Mouse (Mus musculus) embryonic stem cell, embryonic (primary cell): ENCODE measurements at regions not wholly inside any gene's neighbourhood (a gene's known extent, or its start where the extent isn't known, plus 50 kb on each side); places are given as distances from the start of the nearest gene placed in this dataset.

Source experiments
- CTCF ChIA-PET, 4 experiments: fragments of 300-600 bp in 2 of 4; fragments of 350-600 bp in 2 of 4; sonication (Branson Sonifier 250); formaldehyde crosslinking; loops; one replicate each; lab custom pipeline; 2022; ENCODE audit warnings: inconsistent platforms in 2 of 4; lab: Charles Lee
- POLR2A ChIA-PET, 4 experiments: fragments of 300-600 bp in 2 of 4; fragments of 350-600 bp in 2 of 4; sonication (Branson Sonifier 250); formaldehyde crosslinking; loops; one replicate each; lab custom pipeline; 2022; ENCODE audit warnings: antibody characterized with exemption in 4 of 4, inconsistent platforms in 1 of 4; lab: Charles Lee

DNA sequence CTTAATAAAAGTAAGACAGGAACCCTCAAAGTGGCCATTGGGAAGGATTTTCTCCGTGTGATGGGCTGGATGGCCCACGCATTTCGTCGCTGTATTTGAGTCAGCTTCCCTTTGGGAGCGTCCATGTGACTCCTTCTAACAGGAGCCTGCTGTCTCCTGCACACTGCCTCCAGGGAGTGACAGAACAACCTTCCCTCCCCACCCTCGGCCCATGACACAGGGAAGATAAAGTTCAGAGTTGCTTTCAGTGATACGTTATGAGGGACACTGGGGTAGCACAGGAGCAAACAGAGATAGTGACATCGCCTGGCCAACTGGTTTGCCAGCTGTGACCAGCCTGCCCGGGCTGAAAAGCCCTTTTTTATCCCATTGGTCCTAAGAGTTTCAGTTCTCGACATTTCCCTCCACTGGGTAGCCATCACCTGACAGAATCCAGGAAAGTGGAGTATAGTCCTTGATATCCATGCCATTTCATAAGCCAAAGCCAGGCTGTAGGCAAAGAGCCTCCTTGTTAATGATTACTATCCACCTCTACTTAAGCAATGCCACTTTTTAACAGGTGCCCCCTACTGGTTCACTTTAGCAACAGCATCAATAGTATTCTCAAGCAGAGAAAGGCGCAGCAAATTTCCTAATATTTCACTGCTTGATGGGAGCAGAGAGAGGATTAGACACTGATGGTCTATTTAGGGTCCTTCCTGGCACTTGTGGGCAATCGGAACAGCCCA, 180.5 kb downstream of the Trim29 start:
- POLR2A ChIA-PET: no interaction called here
- CTCF ChIA-PET: interaction anchor here in 1 of 4 experiments (1.1 kb wide), 1 partner anchor 9 kb away, joined by 3 read pairs; no protein-coding TSS in a partner anchor

DNA sequence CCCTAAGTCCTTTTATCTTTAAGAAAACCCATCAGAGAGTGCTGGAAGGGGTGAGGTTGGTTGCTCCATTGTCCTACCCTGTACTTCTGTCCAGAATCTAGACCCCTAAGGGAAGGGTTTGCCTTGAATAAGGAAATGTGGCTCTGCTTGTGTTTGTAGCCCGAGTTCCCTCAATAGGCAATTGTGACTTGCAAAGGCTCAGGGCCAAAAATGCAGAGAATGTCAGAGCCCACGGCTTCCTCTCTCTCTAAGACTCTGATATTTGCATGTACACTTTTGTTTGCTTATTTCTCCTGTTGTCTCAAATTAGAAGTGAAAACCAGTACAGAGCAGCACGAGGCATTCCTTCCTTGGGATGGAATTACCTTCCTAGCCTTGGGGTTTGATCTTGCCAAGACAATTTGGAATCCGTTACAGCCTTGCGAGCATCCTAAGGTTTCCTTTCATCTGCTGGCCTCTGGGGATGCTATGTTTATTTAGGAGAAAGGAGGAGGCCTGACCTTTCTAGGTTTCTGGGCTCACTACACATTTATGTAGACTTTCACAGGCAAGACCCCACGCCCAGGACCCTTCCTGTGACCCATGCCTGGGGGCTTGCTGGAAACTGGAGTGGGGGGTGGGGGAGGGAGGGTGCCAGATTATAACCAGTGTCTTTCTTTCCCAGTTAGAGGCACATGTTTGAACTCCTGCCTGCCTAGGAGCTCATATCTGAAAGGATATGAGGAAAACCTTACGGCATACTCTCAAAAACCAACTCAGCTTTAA, 181.8 kb downstream of the Trim29 start:
- POLR2A ChIA-PET: interaction anchor here in 1 of 4 experiments (0.6 kb wide), 1 partner anchor 43 kb away, joined by 7 read pairs; no protein-coding TSS in a partner anchor
- CTCF ChIA-PET: interaction anchor here in 2 of 4 experiments (0.5 to 0.6 kb wide), 2 partner anchors 375 to 738 kb away, joined by 3 read pairs; no protein-coding TSS in a partner anchor

DNA sequence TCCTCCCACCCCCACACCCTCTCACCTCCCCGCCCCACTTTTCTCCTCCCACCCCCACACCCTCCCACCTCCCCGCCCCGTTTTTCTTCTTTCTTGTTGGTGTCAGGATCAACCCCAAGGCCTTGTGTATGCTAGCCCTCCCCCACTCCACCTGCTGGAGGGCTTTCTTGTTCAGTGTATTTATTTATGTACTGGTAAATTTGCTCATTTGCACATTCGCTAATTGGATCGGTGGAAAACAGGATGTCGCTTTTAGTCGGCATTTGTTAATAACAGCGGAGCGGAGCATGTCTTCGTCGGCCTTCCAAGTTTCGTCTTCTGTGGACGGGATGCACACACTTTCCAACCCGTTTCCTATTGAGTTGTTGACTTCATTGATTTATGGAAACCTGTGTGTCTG, 187.9 kb downstream of the Trim29 start:
- POLR2A ChIA-PET: no interaction called here
- CTCF ChIA-PET: no interaction called here

DNA sequence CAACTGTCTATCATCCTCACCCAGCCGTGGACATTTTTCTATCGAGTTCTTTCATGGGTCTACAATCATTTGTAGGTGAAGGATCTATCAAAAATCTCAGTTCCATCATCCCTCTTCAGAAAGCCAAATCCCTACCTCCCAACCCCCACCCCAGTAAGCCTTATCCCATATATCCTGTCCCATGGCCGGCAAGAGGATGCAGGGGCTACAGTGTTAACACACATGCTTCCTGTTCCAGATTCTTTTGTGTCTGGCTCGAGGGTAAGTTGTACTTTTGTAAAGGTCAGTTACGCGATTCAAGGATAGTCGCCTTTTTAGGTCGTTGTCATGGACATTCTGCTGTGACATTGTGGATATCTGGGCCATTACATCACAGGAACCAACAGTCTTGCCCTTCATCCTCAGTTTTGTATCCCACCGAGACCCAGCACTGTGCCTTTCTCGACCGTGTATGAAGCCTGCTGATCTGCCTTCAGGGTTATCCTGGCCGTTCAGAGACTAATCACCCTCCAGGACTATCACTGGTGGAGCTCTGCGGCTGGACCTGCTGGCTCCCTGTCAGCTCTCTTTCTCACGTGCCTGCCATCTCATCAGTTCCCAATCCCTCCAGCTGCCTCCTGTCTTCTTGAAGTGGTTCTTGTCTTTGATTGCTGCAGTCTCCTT, 193.8 kb downstream of the Trim29 start:
- POLR2A ChIA-PET: no interaction called here
- CTCF ChIA-PET: no interaction called here

DNA sequence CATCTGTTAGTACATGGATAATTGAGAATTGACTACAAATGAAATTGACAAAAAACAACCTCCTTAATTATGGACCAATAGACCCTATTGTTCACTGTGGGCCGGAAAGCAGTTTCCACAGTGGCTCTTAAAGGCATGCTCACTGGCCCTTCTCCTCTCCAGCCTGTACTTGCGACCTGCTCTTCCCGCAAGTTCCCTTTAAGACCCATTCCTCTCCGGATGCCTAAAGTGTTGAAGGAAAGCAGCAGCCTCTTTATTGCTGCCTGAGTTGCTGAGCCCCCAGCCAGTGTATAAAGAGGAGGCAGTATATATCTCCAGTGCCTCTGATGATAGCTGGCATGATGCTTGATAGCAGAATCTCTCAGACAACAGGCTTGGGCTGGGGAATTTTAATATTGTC, 195.2 kb downstream of the Trim29 start:
- ChIA-PET POLR2A (no interaction called here), CTCF (no interaction called here)

DNA sequence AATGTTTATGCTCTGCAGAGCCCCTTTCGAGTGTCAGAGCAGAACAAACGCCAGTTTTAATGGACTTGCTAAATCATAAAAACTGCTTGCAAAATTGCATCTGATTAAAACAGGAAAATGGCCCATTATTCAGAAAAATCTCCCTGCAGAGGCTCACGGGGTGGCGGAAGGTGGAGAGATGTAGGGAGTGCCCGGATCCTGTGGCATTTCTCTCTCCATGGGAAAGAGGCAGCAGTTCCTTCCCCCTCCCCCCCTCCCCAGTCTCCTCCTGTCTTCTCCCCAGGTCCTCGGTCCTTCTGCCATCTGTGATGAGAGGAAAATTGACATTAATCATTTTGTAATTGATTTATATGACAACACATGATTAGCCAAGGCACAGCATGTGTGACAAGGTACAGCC, 195.6 kb downstream of the Trim29 start:
- CTCF ChIA-PET: no interaction called here
- POLR2A ChIA-PET: no interaction called here

DNA sequence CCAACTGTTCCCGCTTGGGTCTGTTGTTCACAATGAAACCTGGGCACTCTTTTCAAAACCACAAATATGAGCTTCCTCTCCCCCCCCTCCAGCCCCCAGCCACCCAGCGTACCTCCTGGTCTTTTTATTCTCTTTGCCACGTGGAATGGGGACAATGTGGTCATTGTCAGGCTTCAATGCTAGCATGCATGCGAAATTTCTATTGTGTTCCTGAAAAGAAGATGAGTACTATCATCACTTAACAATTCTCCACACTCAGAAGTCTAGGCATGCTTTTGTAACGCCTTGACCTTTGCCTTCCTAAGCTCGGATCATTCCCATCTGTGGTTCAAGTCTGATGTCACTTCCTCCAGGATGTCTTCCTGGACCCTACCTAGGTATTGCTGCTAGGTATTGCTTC, 202.2 kb downstream of the Trim29 start:
- CTCF ChIA-PET: no interaction called here

DNA sequence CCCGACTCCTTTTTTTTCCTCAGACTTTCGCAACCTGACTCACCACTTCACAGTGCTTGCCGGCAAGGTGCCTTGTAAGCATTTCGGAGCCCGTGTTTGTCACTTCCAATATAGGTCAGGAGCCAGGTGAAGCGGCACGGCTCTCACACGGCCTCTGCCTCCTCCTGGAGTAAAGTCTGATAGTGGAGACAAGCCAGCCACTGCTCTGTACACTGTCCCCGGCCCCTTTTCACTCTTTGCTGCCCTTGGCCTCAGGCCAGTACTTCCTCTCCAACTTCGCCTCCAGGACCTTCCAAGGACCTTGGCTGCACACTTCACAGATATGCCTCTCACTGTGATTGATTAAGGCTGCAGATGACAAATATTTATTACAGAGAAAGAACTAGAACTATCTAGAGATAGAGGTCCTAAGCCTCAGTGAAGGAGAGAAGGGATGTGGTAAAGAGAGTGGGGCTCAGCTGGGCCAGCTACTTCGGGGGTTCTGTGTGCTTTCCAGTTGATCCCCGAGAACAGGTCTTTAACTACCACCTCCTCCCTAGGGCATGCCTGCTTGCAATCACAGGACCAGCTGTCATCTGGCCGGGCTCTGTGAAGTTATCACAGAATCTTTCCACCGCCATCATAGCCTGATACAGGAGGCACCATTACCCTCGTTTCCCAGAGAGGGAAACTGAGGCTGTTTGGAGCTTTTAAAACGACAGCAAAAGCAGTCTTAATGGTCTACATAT, 204.2 kb downstream of the Trim29 start:
- CTCF ChIA-PET: no interaction called here
- POLR2A ChIA-PET: no interaction called here

More for the DNA sequence above, 202.2 kb downstream of the Trim29 start:
- POLR2A ChIA-PET: interaction anchor here in 2 of 4 experiments (0.6 to 1.0 kb wide), 3 partner anchors 149 to 571 kb away, joined by 3 read pairs; partner anchors contain the start of gene Pou2f3 (in 1 of the 2)

DNA sequence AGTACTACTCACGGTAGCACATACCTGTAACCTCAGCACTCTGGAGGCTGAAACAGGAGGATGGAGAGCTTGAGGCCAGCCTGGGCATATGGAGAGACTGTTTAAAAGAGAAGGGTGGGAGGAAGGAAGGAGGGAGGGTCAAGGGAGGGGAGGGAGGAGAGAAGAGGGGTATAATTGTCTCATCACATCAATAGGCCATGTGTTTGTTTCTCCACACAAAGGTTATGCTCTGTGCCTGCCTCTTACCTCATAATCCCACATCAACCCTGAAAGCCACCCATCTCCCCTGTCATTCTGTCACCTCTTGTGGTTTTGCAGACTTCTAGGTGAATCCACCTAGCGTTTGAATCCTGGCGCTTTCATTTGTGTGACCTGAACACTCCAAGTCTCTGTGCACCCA, 210.3 kb downstream of the Trim29 start:
- ChIA-PET POLR2A (interaction anchor here in 1 of 4 experiments (1.2 kb wide), 1 partner anchor 40 kb away, joined by 3 read pairs; no protein-coding TSS in a partner anchor), CTCF (interaction anchor here in 1 of 4 experiments (0.7 kb wide), 1 partner anchor 339 kb away, joined by 3 read pairs; no protein-coding TSS in a partner anchor)

DNA sequence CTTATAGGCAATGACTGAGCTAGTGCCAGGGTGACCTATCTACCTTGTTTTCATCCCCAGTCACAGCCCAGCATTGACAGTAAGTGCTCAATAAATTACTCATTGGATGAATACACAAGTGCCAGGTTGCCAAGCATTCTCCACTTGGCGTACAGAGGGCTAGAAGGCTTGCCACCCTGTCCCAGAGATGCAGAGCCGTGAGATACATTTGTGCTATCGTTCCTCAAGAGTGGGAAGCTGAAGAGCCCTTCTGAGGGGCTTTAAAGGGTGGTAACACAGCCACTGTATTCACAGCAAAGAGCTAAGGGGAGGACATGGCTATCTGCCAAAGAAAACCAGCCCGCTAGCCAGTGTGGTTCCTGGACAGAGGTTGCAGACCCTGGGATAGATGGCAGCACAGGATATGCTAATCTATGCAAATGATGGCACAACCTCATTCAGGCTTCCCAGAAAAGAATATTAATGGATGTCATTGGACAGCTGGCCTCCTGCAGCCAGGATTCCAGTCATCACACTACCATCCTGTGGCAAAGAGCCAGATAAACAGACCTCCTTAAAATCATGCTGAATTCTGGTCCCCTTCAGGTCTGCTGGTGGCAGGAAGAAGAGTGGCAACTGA, 214.4 kb downstream of the Trim29 start:
- ChIA-PET POLR2A (no interaction called here), CTCF (no interaction called here)

DNA sequence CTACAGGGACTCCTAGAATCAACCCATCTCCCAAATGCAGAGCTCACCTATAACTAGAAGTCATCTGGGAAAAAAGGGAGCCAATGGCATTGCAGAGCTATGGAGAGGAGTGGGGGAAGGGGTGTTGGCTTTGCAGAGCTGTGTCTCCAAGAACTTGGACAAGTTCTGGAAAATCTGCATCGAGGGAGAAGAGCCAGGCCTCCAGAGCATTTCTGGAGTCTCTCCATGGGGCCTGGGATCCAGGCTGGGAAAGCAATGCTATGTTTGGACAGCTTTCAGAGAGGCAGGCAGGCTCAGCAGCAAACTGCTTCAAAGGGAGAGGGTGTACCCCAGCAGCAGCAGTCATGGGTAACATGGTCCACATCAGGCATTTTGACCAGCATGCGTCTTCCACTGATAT, 211.6 kb upstream of the Nectin1 start:
- CTCF ChIA-PET: no interaction called here
- POLR2A ChIA-PET: no interaction called here

DNA sequence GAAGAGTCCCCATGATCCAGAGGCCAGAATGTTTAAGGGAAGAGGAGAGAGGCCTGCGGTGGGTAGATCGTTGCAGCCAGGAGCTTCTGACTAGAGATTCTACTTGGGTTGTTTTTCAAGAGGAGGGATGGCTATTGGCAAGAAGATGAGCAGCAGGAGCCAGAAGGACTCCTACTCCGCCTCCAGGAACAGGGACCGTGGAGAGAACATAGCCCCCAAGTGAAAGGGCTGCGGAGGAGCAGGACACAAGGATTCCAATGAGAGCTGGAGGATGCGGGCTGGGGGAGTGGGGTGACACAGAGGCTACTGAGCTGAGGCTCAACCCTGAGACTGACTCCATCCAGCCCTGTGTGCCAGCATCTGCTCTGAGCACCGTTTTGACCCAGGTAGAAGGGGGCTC, 207.8 kb upstream of the Nectin1 start:
- ChIA-PET CTCF (no interaction called here), POLR2A (no interaction called here)

DNA sequence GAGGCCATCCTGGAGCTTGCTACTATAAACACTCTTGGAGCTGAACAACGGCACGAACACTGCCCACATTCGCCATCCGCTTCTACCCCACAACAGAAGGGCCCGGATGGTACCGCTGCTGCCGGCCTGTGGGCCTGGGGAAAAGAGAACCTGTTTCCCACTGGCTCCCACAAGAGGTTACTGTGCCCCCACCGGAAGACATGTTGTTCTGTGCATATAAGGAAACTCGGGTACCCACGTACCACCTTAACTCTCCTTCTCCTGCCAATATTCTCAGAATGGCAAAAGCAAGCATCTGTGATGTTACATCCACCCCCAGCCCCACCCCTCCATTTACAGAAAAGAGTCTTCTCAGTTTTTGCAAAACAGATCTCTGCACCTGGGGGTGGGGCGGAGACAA, 206.7 kb upstream of the Nectin1 start:
- CTCF ChIA-PET: no interaction called here

DNA sequence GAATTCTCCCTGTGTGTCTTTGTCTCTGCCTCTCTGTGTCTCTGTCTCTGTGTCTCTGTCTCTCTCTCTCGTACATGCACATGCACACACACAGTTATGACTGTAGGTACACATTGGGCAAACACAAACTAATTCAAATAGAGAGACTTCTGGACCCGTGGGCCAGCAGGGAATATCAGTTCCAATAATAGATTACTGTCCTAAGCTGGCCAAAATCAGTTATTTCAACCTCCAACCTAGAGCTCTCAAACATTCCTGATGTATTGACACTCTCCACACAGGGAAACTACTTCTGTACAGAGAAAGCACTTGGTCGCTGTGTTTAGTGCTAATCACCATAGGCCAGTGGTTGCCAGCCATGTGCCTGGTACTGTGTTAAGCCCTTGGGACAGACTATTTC, 203.7 kb upstream of the Nectin1 start:
- CTCF ChIA-PET: interaction anchor here in 1 of 4 experiments (0.6 kb wide), 1 partner anchor 72 kb away, joined by 4 read pairs; no protein-coding TSS in a partner anchor
- POLR2A ChIA-PET: interaction anchor here in 1 of 4 experiments (0.6 kb wide), 1 partner anchor 949 kb away, joined by 3 read pairs; no protein-coding TSS in a partner anchor

More for the DNA sequence above, 206.7 kb upstream of the Nectin1 start:
- POLR2A ChIA-PET: no interaction called here

DNA sequence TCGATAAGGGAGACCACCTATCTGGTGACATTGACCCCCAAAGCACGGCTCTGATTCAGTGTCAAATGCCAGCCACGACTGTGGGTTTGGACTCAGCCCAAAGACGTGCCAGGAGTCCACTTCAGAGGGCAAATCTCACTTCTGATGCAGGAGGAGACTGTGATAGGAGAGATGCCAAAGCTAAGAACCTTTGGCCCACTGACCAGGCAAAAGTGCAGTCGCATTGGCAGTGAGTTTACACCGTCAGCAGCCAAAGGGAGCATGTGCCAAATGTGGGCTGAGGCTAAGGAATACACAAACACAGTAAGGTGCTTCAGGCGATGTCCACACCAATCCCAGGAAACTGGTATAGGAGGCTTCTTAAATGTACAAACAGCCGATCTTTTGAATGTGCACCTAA, 202.6 kb upstream of the Nectin1 start:
- ChIA-PET POLR2A (no interaction called here), CTCF (interaction anchor here in 2 of 4 experiments (0.6 to 0.9 kb wide), 2 partner anchors 11 to 154 kb away, joined by 4 to 5 read pairs; no protein-coding TSS in a partner anchor)

DNA sequence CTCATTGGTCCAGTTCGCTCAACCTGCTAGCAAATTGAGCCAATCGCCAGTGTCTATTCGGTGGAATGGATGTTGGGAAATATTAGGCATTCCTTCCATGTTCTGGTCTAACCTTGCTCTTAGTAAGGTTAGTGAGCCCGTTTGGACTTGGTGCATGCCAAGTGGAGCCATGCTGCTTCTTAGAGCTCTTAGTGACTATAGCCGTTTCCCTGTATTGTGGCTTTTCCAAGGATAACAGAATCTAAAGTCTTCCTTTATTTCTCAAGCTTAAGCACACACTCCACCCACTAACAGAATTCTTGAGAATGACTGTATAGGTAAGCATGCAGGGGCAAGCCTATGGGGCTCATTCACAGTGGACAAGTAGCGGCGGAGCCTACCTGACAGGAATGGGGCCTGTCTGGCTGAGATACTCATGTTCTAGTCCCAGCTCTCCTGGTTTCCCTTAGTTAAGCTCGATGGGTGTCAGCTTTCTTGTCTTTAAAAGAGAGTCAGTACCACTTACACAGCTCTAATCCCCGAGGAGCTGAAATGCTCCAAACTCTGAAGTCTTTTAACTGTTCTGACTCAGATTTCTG, 201.6 kb upstream of the Nectin1 start:
- ChIA-PET CTCF (interaction anchor here in 1 of 4 experiments (0.9 kb wide), 1 partner anchor 10 kb away, joined by 4 read pairs; no protein-coding TSS in a partner anchor), POLR2A (no interaction called here)

DNA sequence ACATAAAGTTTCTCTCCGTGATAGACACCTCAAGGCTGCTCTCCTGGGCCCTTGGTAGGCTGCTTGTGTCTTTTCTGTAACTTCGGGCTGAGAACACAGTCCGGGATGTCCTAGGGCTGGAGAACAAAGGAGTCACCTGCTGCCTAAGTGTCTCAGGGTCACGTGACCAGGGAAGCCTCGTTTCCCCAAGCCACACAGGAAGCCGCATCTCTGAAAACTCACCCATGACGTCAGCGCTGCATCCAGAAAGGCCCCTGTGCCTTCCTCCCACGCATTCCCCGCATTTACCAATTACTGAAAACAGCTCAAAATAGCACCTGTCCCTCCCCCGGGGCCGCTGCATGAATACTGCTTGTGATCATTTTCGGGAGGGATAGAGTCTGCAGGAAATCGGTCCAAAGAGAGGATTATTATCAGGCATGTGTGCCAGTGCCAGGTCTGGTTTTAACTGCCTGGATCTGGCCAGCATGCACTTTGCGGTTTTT, 198.7 kb upstream of the Nectin1 start:
- ChIA-PET CTCF (interaction anchor here in 1 of 4 experiments (0.6 kb wide), 1 partner anchor 285 kb away, joined by 4 read pairs; no protein-coding TSS in a partner anchor), POLR2A (interaction anchor here in 1 of 4 experiments (1.7 kb wide), 1 partner anchor 10 kb away, joined by 7 read pairs; no protein-coding TSS in a partner anchor)
